Mouse (Mus musculus): ENCODE measurements around the gene Tmem171. TPM values are rescaled to one million over a fixed set of nuclear protein-coding genes. Genes with fewer than 3 reads are reported as not detected.

Gene Tmem171
- polyA plus RNA-seq, 1 experiment from 2014 or later, result 1.2 TPM

- no peaks in the 10 kb centered on the region for H3K4me1 ChIP-seq (ENCODE audit: control insufficient read depth, insufficient read depth, low read length)
- WGBS (ENCODE audit: insufficient replicate concordance), result 80% methylated on average over 22 of the region's 22 CpGs
- no peak overlapping the region for H3K9ac ChIP-seq (ENCODE audit: low read depth, low read length)
- no peak for ATAC-seq (replicated peaks; ENCODE audit: insufficient number of reproducible peaks, low FRiP score, low TSS enrichment)
- no peaks in the 10 kb centered on the region for H3K9me3 ChIP-seq (replicated peaks; ENCODE audit: control insufficient read depth, low read length)
- H3K4me3 ChIP-seq (ENCODE audit: low read depth, low read length), result no peak overlapping the region
- H3K4me2 ChIP-seq, result no peak overlapping the region
- H3K27me3 ChIP-seq (ENCODE audit: control insufficient read depth, insufficient read depth, low read length), result no peaks in the 10 kb centered on the region
- no peak overlapping the region for H3K27ac ChIP-seq (ENCODE audit: low read depth, low read length)
- H3K36me3 ChIP-seq (ENCODE audit: control insufficient read depth, insufficient read depth, low read length), result no peaks in the 10 kb centered on the region
Observed at GRCm38 (mm10) chr13:98647775-98648568, 46.7 kb downstream of the Tmem171 start.

GRCm38 (mm10) chr13:98638507-98639166 is 56.0 kb downstream of the Tmem171 start:
- H3K27me3 ChIP-seq (ENCODE audit: control insufficient read depth, insufficient read depth, low read length), result peaks cover 3% of the 10 kb centered on the region; the same call in 1 of the 2 replicates
- no peak overlapping the region for H3K27ac ChIP-seq (ENCODE audit: low read depth, low read length)
- H3K9me3 ChIP-seq (replicated peaks; ENCODE audit: control insufficient read depth, low read length), result no peaks in the 10 kb centered on the region
- H3K36me3 ChIP-seq (ENCODE audit: control insufficient read depth, insufficient read depth, low read length), result no peaks in the 10 kb centered on the region
- WGBS (ENCODE audit: insufficient replicate concordance), result 79% methylated on average over 5 of the region's 5 CpGs
- no peak for ATAC-seq (replicated peaks; ENCODE audit: insufficient number of reproducible peaks, low FRiP score, low TSS enrichment)
- H3K4me2 ChIP-seq, result no peak overlapping the region
- H3K9ac ChIP-seq (ENCODE audit: low read depth, low read length), result no peak overlapping the region
- no peak overlapping the region for H3K4me3 ChIP-seq (ENCODE audit: low read depth, low read length)
- H3K4me1 ChIP-seq (ENCODE audit: control insufficient read depth, insufficient read depth, low read length), result peaks cover 13% of the 10 kb centered on the region

GRCm38 (mm10) chr13:98637145-98637544 is 57.5 kb downstream of the Tmem171 start, which contains the start of gene Tmem174:
Tmem174 (minus strand) TSS chr13:98637410.
- peak within 1 kb of the TSS; percentile 59 for H3K4me2 ChIP-seq
- H3K9ac ChIP-seq (ENCODE audit: low read depth, low read length), result no peak within 1 kb of the TSS
- no peak for ATAC-seq (replicated peaks; ENCODE audit: insufficient number of reproducible peaks, low FRiP score, low TSS enrichment)
- peaks cover 16% of the 10 kb centered on the region for H3K4me1 ChIP-seq (ENCODE audit: control insufficient read depth, insufficient read depth, low read length)
- 73% methylated on average over 12 of the region's 12 CpGs for WGBS (ENCODE audit: insufficient replicate concordance)
- no peaks in the 10 kb centered on the region for H3K9me3 ChIP-seq (replicated peaks; ENCODE audit: control insufficient read depth, low read length)
- H3K4me3 ChIP-seq (ENCODE audit: low read depth, low read length), result peak within 1 kb of the TSS; percentile 19
- H3K27me3 ChIP-seq (ENCODE audit: control insufficient read depth, insufficient read depth, low read length), result peaks cover 3% of the 10 kb centered on the region; the same call in 1 of the 2 replicates
- no peaks in the 10 kb centered on the region for H3K36me3 ChIP-seq (ENCODE audit: control insufficient read depth, insufficient read depth, low read length)
- H3K27ac ChIP-seq (ENCODE audit: low read depth, low read length), result no peak within 1 kb of the TSS

- no peak overlapping the region for H3K27ac ChIP-seq (ENCODE audit: low read depth, low read length)
- peak overlapping the region; percentile 59 for H3K4me2 ChIP-seq
- ATAC-seq (replicated peaks; ENCODE audit: insufficient number of reproducible peaks, low FRiP score, low TSS enrichment), result no peak
- peak overlapping the region; percentile 19 for H3K4me3 ChIP-seq (ENCODE audit: low read depth, low read length)
- peaks cover 16% of the 10 kb centered on the region for H3K4me1 ChIP-seq (ENCODE audit: control insufficient read depth, insufficient read depth, low read length)
- no peak overlapping the region for H3K9ac ChIP-seq (ENCODE audit: low read depth, low read length)
- H3K36me3 ChIP-seq (ENCODE audit: control insufficient read depth, insufficient read depth, low read length), result no peaks in the 10 kb centered on the region
- 53% methylated on average over 18 of the region's 18 CpGs for WGBS (ENCODE audit: insufficient replicate concordance)
- no peaks in the 10 kb centered on the region for H3K9me3 ChIP-seq (replicated peaks; ENCODE audit: control insufficient read depth, low read length)
- peaks cover 3% of the 10 kb centered on the region; the same call in 1 of the 2 replicates for H3K27me3 ChIP-seq (ENCODE audit: control insufficient read depth, insufficient read depth, low read length)
Observed at GRCm38 (mm10) chr13:98636571-98636970, 58.1 kb downstream of the Tmem171 start.

Other genes with a start within 250 kb of the Tmem171 start
- 0.37 and 0.65 TPM in 2 replicates for gene Gm10320, start 202.8 kb downstream of the Tmem171 start, polyA plus RNA-seq (2014; fragmentation: Nextera tagmentation; extraction: Ambion mirVana)
- gene Tmem174, start 57.4 kb downstream of the Tmem171 start, polyA plus RNA-seq (2014; fragmentation: Nextera tagmentation; extraction: Ambion mirVana), result 0.16 and 0.23 TPM in 2 replicates
- 26.3 and 30.7 TPM in 2 replicates for gene Fcho2, start 120.6 kb upstream of the Tmem171 start, polyA plus RNA-seq (2014; fragmentation: Nextera tagmentation; extraction: Ambion mirVana)
- gene Tnpo1, start 231.6 kb upstream of the Tmem171 start, polyA plus RNA-seq (2014; fragmentation: Nextera tagmentation; extraction: Ambion mirVana), result 29.7 and 52.2 TPM in 2 replicates

All from heart, embryonic 11.5 days (tissue).